13 mouse cellular contexts compared by ENCODE assay signal in genomic region chr17:83935232-83935631, GRCm38 (mm10).
DNase-seq lines count a peak whose midpoint lies in the region; ATAC-seq lines count a peak whose summit lies in the region.
"Had no signal": no experiment of that assay in that cellular context is flagged by ENCODE, and none has a peak within 500 bp of the region (broad histone marks: within the 10 kb centered on the region; RNA-seq: fewer than 3 reads in every experiment).

No protein-coding gene starts in this region.

- H3K4me2 ChIP-seq in forebrain, embryonic 16.5 days (ENCODE audit: low read length) = no peak overlapping the region
- no peak overlapping the region for H3K4me2 ChIP-seq in limb, embryonic 12.5 days
- H3K4me2 ChIP-seq: heart, embryonic 12.5 days; lung, embryonic 14.5 days had no signal

- no peaks in the 10 kb centered on the region for H3K36me3 ChIP-seq in forebrain, embryonic 10.5 days (replicated peaks)
- H3K36me3 ChIP-seq in forebrain, embryonic 16.5 days (ENCODE audit: control insufficient read depth, insufficient read depth) = no peaks in the 10 kb centered on the region
- H3K36me3 ChIP-seq in limb, embryonic 12.5 days = no peaks in the 10 kb centered on the region
- H3K36me3 ChIP-seq: G1E; heart, embryonic 12.5 days had no signal

- H3K4me1 ChIP-seq in forebrain, embryonic 10.5 days = peaks cover 50% of the 10 kb centered on the region
- H3K4me1 ChIP-seq in forebrain, embryonic 16.5 days (replicated peaks; ENCODE audit: control insufficient read depth, insufficient read depth, low read length) = peaks cover 24% of the 10 kb centered on the region
- peaks cover 57% of the 10 kb centered on the region for H3K4me1 ChIP-seq in limb, embryonic 12.5 days (replicated peaks)
- H3K4me1 ChIP-seq: heart, embryonic 12.5 days had no signal

- peaks cover 43% of the 10 kb centered on the region for H3K27me3 ChIP-seq in forebrain, embryonic 10.5 days (ENCODE audit: poor library complexity, severe bottlenecking)
- H3K27me3 ChIP-seq in forebrain, embryonic 16.5 days (replicated peaks; ENCODE audit: control insufficient read depth, insufficient read depth, low read length) = peaks cover 6% of the 10 kb centered on the region; the same call in 1 of the 2 replicates
- no peaks in the 10 kb centered on the region for H3K27me3 ChIP-seq in limb, embryonic 12.5 days
- H3K27me3 ChIP-seq: heart, embryonic 12.5 days had no signal

- H3K27ac ChIP-seq in forebrain, embryonic 10.5 days = peak overlapping the region; percentile 62; the same call in 1 of the 2 replicates
- no peak overlapping the region for H3K27ac ChIP-seq in forebrain, embryonic 16.5 days (ENCODE audit: low read length)
- peak overlapping the region; percentile 67 for H3K27ac ChIP-seq in limb, embryonic 12.5 days

- DNase-seq in forebrain, embryonic 10.5 days (ENCODE audit: extremely low spot score, low spot score) = no peak
- peak; percentile 26 to 39 for DNase-seq in B cell, adult 2 months
- peak; percentile 45 for DNase-seq in kidney, adult 18-20 months
- no peak for DNase-seq in lung, postnatal 25 days (ENCODE audit: low spot score)
- no peak for DNase-seq in adrenal gland, postnatal 4 days (ENCODE audit: low spot score in 2 of 2)
- DNase-seq in adrenal gland, adult 8-10 months = no peak
- DNase-seq: cerebellum, postnatal 10 days; lung, embryonic 14.5 days had no signal

- H3K4me3 ChIP-seq in forebrain, embryonic 10.5 days = no peak overlapping the region
- no peak overlapping the region for H3K4me3 ChIP-seq in forebrain, embryonic 16.5 days (replicated peaks; ENCODE audit: low read length)
- H3K4me3 ChIP-seq in limb, embryonic 12.5 days (replicated peaks) = no peak overlapping the region
- H3K4me3 ChIP-seq: heart, embryonic 12.5 days; megakaryocyte, embryonic 14.5 days had no signal

- no peaks in the 10 kb centered on the region for H3K9me3 ChIP-seq in forebrain, embryonic 10.5 days
- no peaks in the 10 kb centered on the region for H3K9me3 ChIP-seq in forebrain, embryonic 16.5 days (ENCODE audit: control insufficient read depth, low read length)
- H3K9me3 ChIP-seq in limb, embryonic 12.5 days = no peaks in the 10 kb centered on the region
- H3K9me3 ChIP-seq: G1E; heart, embryonic 12.5 days; megakaryocyte, embryonic 14.5 days had no signal

- H3K9ac ChIP-seq in forebrain, embryonic 16.5 days (replicated peaks; ENCODE audit: low read depth, low read length) = no peak overlapping the region
- no peak overlapping the region for H3K9ac ChIP-seq in limb, embryonic 12.5 days (replicated peaks)
- H3K9ac ChIP-seq: heart, embryonic 12.5 days; lung, embryonic 14.5 days had no signal

- no peak for ATAC-seq in forebrain, embryonic 16.5 days
- ATAC-seq in limb, embryonic 12.5 days (ENCODE audit: insufficient number of reproducible peaks, insufficient read depth, low FRiP score, low TSS enrichment, low read depth) = no peak

- 84% methylated on average over 5 of the region's 5 CpGs for WGBS in forebrain, embryonic 10.5 days
- WGBS in forebrain, embryonic 16.5 days = 84% methylated on average over 5 of the region's 5 CpGs
- WGBS in limb, embryonic 12.5 days = 65% methylated on average over 5 of the region's 5 CpGs

Comparison
In these comparisons a context has a peak if more than half of its experiments do, and no peak if none do; other contexts are left out.
1. DNase-seq: peak in B cell, adult 2 months (2 of 2) and kidney, adult 18-20 months (single experiment); none in forebrain, embryonic 10.5 days (single experiment), lung, postnatal 25 days (single experiment), adrenal gland, postnatal 4 days (0 of 2) and adrenal gland, adult 8-10 months (single experiment).